Mouse (Mus musculus): ENCODE measurements at regions not wholly inside any gene's neighbourhood (a gene's known extent, or its start where the extent isn't known, plus 50 kb on each side); places are given as distances from the start of the nearest gene placed in this dataset.

DNA sequence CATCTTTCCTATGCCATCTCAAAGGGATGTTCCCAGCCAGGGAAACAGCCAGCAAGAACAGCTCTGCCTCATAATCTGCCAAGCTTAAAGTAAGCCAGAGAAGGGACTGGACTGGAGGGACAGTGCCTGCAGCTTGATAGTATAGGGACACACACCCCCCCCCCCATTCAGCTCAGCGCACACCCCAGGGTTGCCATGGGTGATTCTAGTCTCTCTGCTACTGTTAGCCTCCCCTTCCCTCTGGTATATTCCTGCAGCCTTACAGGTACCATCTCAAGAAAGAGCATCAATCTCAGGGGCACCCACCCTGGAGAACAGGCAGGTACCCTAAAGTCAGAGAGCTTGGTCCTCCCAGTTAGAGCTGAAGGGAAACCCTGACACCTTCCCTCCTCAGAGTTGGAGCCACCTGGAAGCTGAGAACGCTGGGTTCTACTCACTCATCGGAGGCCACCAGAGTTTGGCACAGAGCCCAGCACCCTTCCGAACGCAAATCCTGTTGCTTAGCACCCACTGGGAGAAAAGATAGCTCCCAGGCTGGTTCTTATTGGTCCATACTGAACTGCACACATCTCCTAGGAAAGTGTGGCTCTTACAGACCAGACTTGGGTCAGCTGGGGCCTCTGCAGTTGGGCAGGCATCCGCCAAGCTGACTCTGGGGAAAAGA lies 79.5 kb downstream of the Gm26897 start:
- H3K27me3 ChIP-seq (ENCODE audit: control insufficient read depth, insufficient read depth, low read length): no peaks in the 10 kb centered on the region
- WGBS: 49% methylated on average over 6 of the region's 6 CpGs
- H3K27ac ChIP-seq (ENCODE audit: insufficient read depth, low read depth, low read length): no peak overlapping the region
- H3K36me3 ChIP-seq (ENCODE audit: control insufficient read depth, insufficient read depth, low read length): no peaks in the 10 kb centered on the region
- no peak for TF ChIP-seq POLR2A (IDR thresholded peaks at IDR 0.05; ENCODE audit: low read depth, low read length)
- TF ChIP-seq CTCF (IDR thresholded peaks at IDR 0.05; ENCODE audit: extremely low read depth, insufficient read length, insufficient replicate concordance, low read depth, low read length): no peak
- H3K4me3 ChIP-seq (ENCODE audit: low read depth, low read length): no peak overlapping the region
- H3K4me1 ChIP-seq (ENCODE audit: control insufficient read depth, insufficient read depth, insufficient read length, low read length): no peaks in the 10 kb centered on the region

DNA sequence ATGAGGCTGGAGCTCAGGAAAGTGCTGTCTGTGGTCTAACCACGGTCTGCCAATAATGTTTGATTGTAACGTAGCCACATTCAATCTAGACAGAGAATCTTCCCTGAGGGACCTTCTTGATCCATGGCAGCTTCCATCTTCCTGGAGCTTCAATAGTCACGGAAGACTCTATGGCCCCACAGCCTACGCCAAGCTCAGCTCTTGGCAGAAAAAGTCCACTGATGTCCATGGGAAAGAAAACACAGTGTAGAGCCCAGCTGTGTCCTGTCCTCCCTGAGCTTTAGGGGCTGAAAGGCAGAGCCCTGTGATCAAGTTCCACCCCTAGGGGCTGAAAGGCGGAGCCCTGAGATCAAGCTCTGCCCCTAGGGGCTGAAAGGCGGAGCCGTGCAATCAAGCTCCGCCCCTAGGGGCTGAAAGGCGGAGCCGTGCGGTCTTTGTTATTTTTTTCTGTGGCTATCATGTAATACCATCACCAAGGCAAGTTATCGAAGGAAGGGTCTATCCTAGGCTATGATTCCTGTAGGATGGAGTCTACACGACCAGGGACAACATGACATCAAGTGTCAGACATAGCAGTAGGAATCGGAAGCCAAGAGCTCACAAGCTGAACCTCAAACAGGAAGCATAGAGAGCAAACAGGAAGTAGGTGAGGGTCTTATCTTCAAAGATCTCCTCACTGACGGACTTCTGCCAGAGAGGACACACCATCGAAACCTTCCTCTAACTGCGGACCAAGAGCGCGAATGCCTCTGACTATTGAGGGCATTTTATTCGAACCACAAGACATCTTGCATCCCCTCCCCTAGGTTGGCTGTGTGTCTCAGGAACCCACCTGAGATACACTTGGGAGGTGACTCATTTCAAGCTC lies 81.4 kb downstream of the Gm26897 start:
- 75% methylated on average over 20 of the region's 20 CpGs for WGBS
- Histone ChIP-seq H3K27ac (ENCODE audit: insufficient read depth, low read depth, low read length) (no peak overlapping the region), H3K36me3 (ENCODE audit: control insufficient read depth, insufficient read depth, low read length) (no peaks in the 10 kb centered on the region), H3K4me3 (ENCODE audit: low read depth, low read length) (no peak overlapping the region), H3K27me3 (ENCODE audit: control insufficient read depth, insufficient read depth, low read length) (no peaks in the 10 kb centered on the region), H3K4me1 (ENCODE audit: control insufficient read depth, insufficient read depth, insufficient read length, low read length) (no peaks in the 10 kb centered on the region)
- no peak for TF ChIP-seq CTCF (IDR thresholded peaks at IDR 0.05; ENCODE audit: extremely low read depth, insufficient read length, insufficient replicate concordance, low read depth, low read length)
- TF ChIP-seq POLR2A (IDR thresholded peaks at IDR 0.05; ENCODE audit: low read depth, low read length): no peak

DNA sequence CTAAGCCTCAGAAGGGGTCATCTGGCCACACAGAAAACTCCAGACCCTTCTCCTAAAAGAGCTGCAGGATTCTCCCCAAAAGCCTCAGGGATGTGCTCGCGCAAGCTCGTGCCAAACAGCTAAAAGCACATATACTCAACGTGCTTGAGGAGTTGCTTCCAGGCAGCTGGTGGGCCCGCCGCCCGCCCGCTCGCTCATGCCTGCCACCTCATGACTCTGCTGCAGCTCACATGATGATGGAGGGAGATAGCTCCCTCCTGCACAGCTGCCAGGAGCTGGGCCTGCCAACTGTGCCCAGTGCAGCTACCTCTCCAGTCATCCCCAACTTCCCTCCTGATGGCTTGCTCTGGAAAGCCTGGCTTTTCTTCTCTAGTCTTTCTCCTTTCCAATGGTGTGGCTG lies 87.2 kb downstream of the Gm26897 start:
- WGBS: 91% methylated on average over 9 of the region's 9 CpGs
- Histone ChIP-seq H3K27ac (ENCODE audit: insufficient read depth, low read depth, low read length) (no peak overlapping the region), H3K4me3 (ENCODE audit: low read depth, low read length) (no peak overlapping the region), H3K4me1 (ENCODE audit: control insufficient read depth, insufficient read depth, insufficient read length, low read length) (no peaks in the 10 kb centered on the region), H3K27me3 (ENCODE audit: control insufficient read depth, insufficient read depth, low read length) (no peaks in the 10 kb centered on the region), H3K36me3 (ENCODE audit: control insufficient read depth, insufficient read depth, low read length) (no peaks in the 10 kb centered on the region)
- TF ChIP-seq CTCF (IDR thresholded peaks at IDR 0.05; ENCODE audit: extremely low read depth, insufficient read length, insufficient replicate concordance, low read depth, low read length) (no peak), POLR2A (IDR thresholded peaks at IDR 0.05; ENCODE audit: low read depth, low read length) (no peak)

DNA sequence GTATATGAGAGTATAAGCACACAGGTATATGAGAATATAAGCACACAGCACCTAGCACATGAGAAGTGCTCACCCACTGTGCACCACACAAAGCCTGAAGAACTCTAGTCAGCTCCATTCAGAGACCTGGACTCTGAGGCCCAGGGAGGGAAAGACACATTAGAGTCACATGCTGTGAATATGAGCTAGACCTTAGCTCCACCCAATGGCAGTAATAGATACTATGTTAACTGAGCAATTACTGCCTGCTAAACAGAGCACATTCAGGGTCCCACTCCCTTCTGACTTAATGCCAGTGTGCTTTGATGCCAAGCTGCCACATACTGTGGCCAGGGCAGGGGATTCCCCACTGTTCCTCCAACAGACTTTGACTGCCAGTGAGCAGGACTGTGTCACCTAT lies 89.2 kb downstream of the Gm26897 start:
- TF ChIP-seq POLR2A (IDR thresholded peaks at IDR 0.05; ENCODE audit: low read depth, low read length) (no peak), CTCF (IDR thresholded peaks at IDR 0.05; ENCODE audit: extremely low read depth, insufficient read length, insufficient replicate concordance, low read depth, low read length) (no peak)
- Histone ChIP-seq H3K36me3 (ENCODE audit: control insufficient read depth, insufficient read depth, low read length) (no peaks in the 10 kb centered on the region), H3K27me3 (ENCODE audit: control insufficient read depth, insufficient read depth, low read length) (no peaks in the 10 kb centered on the region), H3K4me1 (ENCODE audit: control insufficient read depth, insufficient read depth, insufficient read length, low read length) (no peaks in the 10 kb centered on the region), H3K27ac (ENCODE audit: insufficient read depth, low read depth, low read length) (no peak overlapping the region), H3K4me3 (ENCODE audit: low read depth, low read length) (no peak overlapping the region)

DNA sequence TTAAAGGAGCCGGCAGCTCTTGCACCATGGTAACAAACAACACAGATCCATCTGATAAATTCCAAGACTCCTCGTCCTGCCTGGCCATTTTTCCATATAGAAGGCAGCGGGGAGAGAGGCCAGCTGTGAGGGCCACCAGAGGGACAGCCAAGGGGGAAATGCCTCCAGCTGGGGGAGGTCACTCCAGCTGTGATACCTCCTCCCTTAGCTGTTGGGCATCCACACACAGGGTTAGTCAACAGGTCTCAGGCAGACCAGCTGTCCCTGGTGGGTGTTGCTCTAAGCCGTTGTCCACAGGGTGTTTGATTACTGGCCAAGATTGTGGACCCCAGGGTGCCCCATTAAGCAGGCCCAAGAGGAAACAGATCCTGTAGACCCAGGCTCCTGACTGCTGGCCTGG lies 89.7 kb downstream of the Gm26897 start:
- WGBS: 22% methylated on average over 4 of the region's 4 CpGs
- H3K4me3 ChIP-seq (ENCODE audit: low read depth, low read length): no peak overlapping the region
- no peak for TF ChIP-seq CTCF (IDR thresholded peaks at IDR 0.05; ENCODE audit: extremely low read depth, insufficient read length, insufficient replicate concordance, low read depth, low read length)
- TF ChIP-seq POLR2A (IDR thresholded peaks at IDR 0.05; ENCODE audit: low read depth, low read length): no peak
- H3K27me3 ChIP-seq (ENCODE audit: control insufficient read depth, insufficient read depth, low read length): no peaks in the 10 kb centered on the region
- no peak overlapping the region for H3K27ac ChIP-seq (ENCODE audit: insufficient read depth, low read depth, low read length)
- H3K4me1 ChIP-seq (ENCODE audit: control insufficient read depth, insufficient read depth, insufficient read length, low read length): no peaks in the 10 kb centered on the region
- no peaks in the 10 kb centered on the region for H3K36me3 ChIP-seq (ENCODE audit: control insufficient read depth, insufficient read depth, low read length)

DNA sequence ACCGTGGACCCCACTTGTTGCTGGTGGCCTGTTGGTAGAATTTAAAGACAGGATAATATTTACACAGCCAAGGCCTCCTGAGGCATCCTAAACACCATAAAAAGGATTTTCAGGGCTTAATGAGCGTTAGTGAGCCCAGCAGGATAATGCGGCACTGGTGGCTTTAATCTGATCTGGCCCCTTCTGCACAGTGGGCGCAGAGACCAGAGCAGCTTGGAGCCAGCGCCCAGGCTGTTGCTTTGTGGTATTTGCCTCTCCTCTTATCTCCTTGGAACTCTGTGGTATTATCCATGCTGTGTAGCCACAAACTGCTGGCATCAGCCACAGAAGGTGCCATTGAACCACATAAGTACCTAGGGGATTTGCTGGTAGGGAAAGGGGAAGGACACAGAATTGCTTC lies 90.1 kb downstream of the Gm26897 start:
- TF ChIP-seq CTCF (IDR thresholded peaks at IDR 0.05; ENCODE audit: extremely low read depth, insufficient read length, insufficient replicate concordance, low read depth, low read length) (no peak), POLR2A (IDR thresholded peaks at IDR 0.05; ENCODE audit: low read depth, low read length) (no peak)
- Histone ChIP-seq H3K27me3 (ENCODE audit: control insufficient read depth, insufficient read depth, low read length) (no peaks in the 10 kb centered on the region), H3K4me3 (ENCODE audit: low read depth, low read length) (no peak overlapping the region), H3K36me3 (ENCODE audit: control insufficient read depth, insufficient read depth, low read length) (no peaks in the 10 kb centered on the region), H3K27ac (ENCODE audit: insufficient read depth, low read depth, low read length) (no peak overlapping the region), H3K4me1 (ENCODE audit: control insufficient read depth, insufficient read depth, insufficient read length, low read length) (no peaks in the 10 kb centered on the region)
- 45% methylated on average over 5 of the region's 5 CpGs for WGBS

DNA sequence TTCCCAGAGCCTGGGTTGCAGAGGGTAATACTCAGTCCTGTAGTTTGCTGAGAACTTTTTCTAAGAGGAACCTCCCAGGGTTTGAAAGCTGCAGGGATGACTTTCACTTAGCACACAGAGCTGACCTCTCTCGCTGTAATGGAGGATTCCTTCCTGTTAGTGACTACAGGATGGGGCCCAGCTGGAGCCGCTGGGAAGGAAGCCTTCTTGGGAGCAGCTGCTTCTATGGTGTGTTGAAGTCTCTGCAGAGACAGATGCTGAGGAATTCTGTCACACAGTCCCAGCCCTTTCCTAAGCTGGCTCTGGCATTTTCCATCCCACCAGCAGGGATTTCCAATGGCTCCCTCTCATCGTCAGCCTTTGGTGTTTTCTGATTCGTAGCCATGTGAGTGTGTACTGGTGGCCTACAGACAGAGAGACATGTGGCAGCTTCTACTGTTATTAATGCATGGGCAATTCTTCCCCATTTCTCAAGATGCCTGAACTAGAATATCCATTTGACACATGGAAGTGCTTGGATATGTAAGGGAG lies 90.9 kb downstream of the Gm26897 start:
- 52% methylated on average over 4 of the region's 4 CpGs for WGBS
- H3K4me1 ChIP-seq (ENCODE audit: control insufficient read depth, insufficient read depth, insufficient read length, low read length): no peaks in the 10 kb centered on the region
- H3K36me3 ChIP-seq (ENCODE audit: control insufficient read depth, insufficient read depth, low read length): no peaks in the 10 kb centered on the region
- no peak for TF ChIP-seq POLR2A (IDR thresholded peaks at IDR 0.05; ENCODE audit: low read depth, low read length)
- no peak for TF ChIP-seq CTCF (IDR thresholded peaks at IDR 0.05; ENCODE audit: extremely low read depth, insufficient read length, insufficient replicate concordance, low read depth, low read length)
- H3K4me3 ChIP-seq (ENCODE audit: low read depth, low read length): no peak overlapping the region
- no peak overlapping the region for H3K27ac ChIP-seq (ENCODE audit: insufficient read depth, low read depth, low read length)
- no peaks in the 10 kb centered on the region for H3K27me3 ChIP-seq (ENCODE audit: control insufficient read depth, insufficient read depth, low read length)

Measured in small intestine, adult 2 months (tissue).